In genomic region chr6:5382583-5383215, GRCm38 (mm10) we compare ENCODE assay signal across 8 mouse cellular contexts. TPM values are rescaled to one million over a fixed set of nuclear protein-coding genes. Genes with fewer than 3 reads are reported as not detected.
DNase-seq lines count a peak whose midpoint lies in the region; ATAC-seq and TF ChIP-seq lines count a peak whose summit lies in the region.

No protein-coding gene starts in this region.

- TF ChIP-seq POLR2A in thymus, adult 2 months (IDR thresholded peaks at IDR 0.05; ENCODE audit: control insufficient read depth, extremely low read depth, insufficient read depth, low read length, poor library complexity): no peak

- POLR2A ChIA-PET in Patski (lab: Charles Lee): no interaction called here

- peaks cover 22% of the 10 kb centered on the region for H3K27me3 ChIP-seq in Patski
- no peaks in the 10 kb centered on the region for H3K27me3 ChIP-seq in hindbrain, embryonic 10.5 days (ENCODE audit: insufficient read depth, poor library complexity, severe bottlenecking)
- H3K27me3 ChIP-seq in lung, embryonic 14.5 days (ENCODE audit: insufficient read depth, low read length): no peaks in the 10 kb centered on the region
- peaks cover 10% of the 10 kb centered on the region for H3K27me3 ChIP-seq in thymus, adult 2 months (ENCODE audit: control insufficient read depth, insufficient read depth, low read length)

- in situ Hi-C loops in Patski (cut with MboI; ENCODE audit: low pct_unique_long_range_greater_than_20kb): loop anchor here (5.0 to 25.0 kb wide), 7 partner anchors 270 to 1745 kb away; partner anchors contain the start of gene Ppp1r9a

- H3K4me1 ChIP-seq in hindbrain, embryonic 10.5 days (replicated peaks): peaks cover 66% of the 10 kb centered on the region
- peaks cover 8% of the 10 kb centered on the region; the same call in 1 of the 2 replicates for H3K4me1 ChIP-seq in lung, embryonic 14.5 days (ENCODE audit: insufficient read depth)
- no peaks in the 10 kb centered on the region for H3K4me1 ChIP-seq in thymus, adult 2 months (replicated peaks; ENCODE audit: control insufficient read depth, insufficient read depth, low read length)

- H3K4me2 ChIP-seq in lung, embryonic 14.5 days: peak overlapping the region; percentile 68

- CTCF ChIA-PET in Patski (lab: Charles Lee): interaction anchor here (0.7 to 2.4 kb wide), 19 partner anchors 10 to 1867 kb away, joined by 3 to 11 read pairs (median 4); partner anchors contain the start of gene Pon3

- peak overlapping the region; percentile 93 for H3K27ac ChIP-seq in hindbrain, embryonic 10.5 days
- peak overlapping the region; percentile 44; the same call in 1 of the 2 replicates for H3K27ac ChIP-seq in lung, embryonic 14.5 days (ENCODE audit: low read depth)
- H3K27ac ChIP-seq in thymus, adult 2 months (ENCODE audit: control insufficient read depth, insufficient read depth, low read length): no peak overlapping the region

- no peak for DNase-seq in Patski (ENCODE audit: low read depth, low spot score)
- DNase-seq in cerebellum, adult 9-11 months: peak; percentile 45
- peak; percentile 75 to 94 for DNase-seq in frontal cortex, adult 2 months (ENCODE audit: extremely low spot score in 1 of 2, low spot score in 1 of 2)
- peak; percentile 88 for DNase-seq in hindbrain, embryonic 10.5 days (ENCODE audit: low spot score)
- DNase-seq in layer of hippocampus, adult 9-10 months (ENCODE audit: low spot score): peak; percentile 85
- DNase-seq in lung, embryonic 14.5 days: peak; percentile 94
- peak; percentile 54 for DNase-seq in ovary, adult 18-20 months (ENCODE audit: low spot score)
- peak; percentile 70 for DNase-seq in thymus, adult 2 months

- H3K4me3 ChIP-seq in hindbrain, embryonic 10.5 days: peak overlapping the region; percentile 47
- peak overlapping the region; percentile 35 for H3K4me3 ChIP-seq in lung, embryonic 14.5 days (ENCODE audit: low read depth, low read length)
- H3K4me3 ChIP-seq in thymus, adult 2 months (ENCODE audit: control insufficient read depth, insufficient read depth, low read length): no peak overlapping the region

- no peaks in the 10 kb centered on the region for H3K36me3 ChIP-seq in hindbrain, embryonic 10.5 days
- H3K36me3 ChIP-seq in lung, embryonic 14.5 days (ENCODE audit: insufficient read depth): no peaks in the 10 kb centered on the region
- H3K36me3 ChIP-seq in thymus, adult 2 months (ENCODE audit: control insufficient read depth, insufficient read depth, low read length): no peaks in the 10 kb centered on the region

- peak; percentile 66 for ATAC-seq in Patski
- peak; percentile 88 for ATAC-seq in lung, embryonic 14.5 days (ENCODE audit: insufficient read depth)

- H3K9ac ChIP-seq in lung, embryonic 14.5 days: peak overlapping the region; percentile 47

- peak; percentile 93 for TF ChIP-seq CTCF in Patski (IDR thresholded peaks at IDR 0.05)
- peak; percentile 83 for TF ChIP-seq CTCF in lung, embryonic 14.5 days (IDR thresholded peaks at IDR 0.05; ENCODE audit: low read depth)
- peak; percentile 65; the same call in 1 of the 2 replicates for TF ChIP-seq CTCF in thymus, adult 2 months (IDR thresholded peaks at IDR 0.05; ENCODE audit: borderline replicate concordance, control insufficient read depth, extremely low read depth, insufficient read depth, low read length, poor library complexity)

- H3K9me3 ChIP-seq in hindbrain, embryonic 10.5 days: no peaks in the 10 kb centered on the region
- H3K9me3 ChIP-seq in lung, embryonic 14.5 days (ENCODE audit: low read depth, low read length): no peaks in the 10 kb centered on the region

- 1% methylated on average over 16 of the region's 16 CpGs for WGBS in hindbrain, embryonic 10.5 days
- WGBS in lung, embryonic 14.5 days: 1% methylated on average over 16 of the region's 16 CpGs
- WGBS in thymus, adult 2 months: 2% methylated on average over 16 of the region's 16 CpGs

RNA-seq across cellular contexts. Expression of gene Asb4, which starts 0.5 kb away (rescaled TPM):
- polyA plus RNA-seq in Patski (2021): not detected
- polyA plus RNA-seq in frontal cortex, adult 2 months (2012; rRNA removed): 0.29 and 0.40 TPM in 2 replicates
- 22.0 and 24.3 TPM in 2 replicates for polyA plus RNA-seq in hindbrain, embryonic 10.5 days (2016; fragmentation: Nextera tagmentation; extraction: Ambion mirVana)
- 8.6 and 10.8 TPM in 2 replicates for polyA plus RNA-seq in lung, embryonic 14.5 days (2014; fragmentation: Nextera tagmentation; extraction: Ambion mirVana)
- 0.34 and 0.61 TPM in 2 replicates for polyA plus RNA-seq in thymus, adult 2 months (2012; rRNA removed)
